Mouse (Mus musculus) hindbrain, postnatal 0 days (tissue): ENCODE measurements around the gene Arid4a. TPM values are rescaled to one million over a fixed set of nuclear protein-coding genes. Genes with fewer than 3 reads are reported as not detected.

Source experiments
- ATAC-seq: fragments of 200-750 bp; cut with Nextera tagmentation; 2 replicates; pipeline ENCODE4 v1.8.0; 2017; ENCODE audit warnings: mild to moderate bottlenecking, moderate TSS enrichment, moderate library complexity
- DNase-seq: peaks from one replicate; pipeline ENCODE4 v3.0.0-alpha.2; 2015; ENCODE audit warnings: low spot score
- H3K27ac ChIP-seq: fragments of 300-500 bp; sonication (generic); 2 replicates; pipeline ENCODE4 v1.5.1; 2014; ENCODE audit warnings: mild to moderate bottlenecking
- H3K27me3 ChIP-seq: fragments of 300-500 bp; sonication (generic); 2 replicates; pipeline ENCODE4 v1.6.1; 2014; ENCODE audit warnings: low read length, mixed read lengths; ENCODE audit not compliant: insufficient read depth
- H3K36me3 ChIP-seq: fragments of 300-500 bp; sonication (generic); 2 replicates; pipeline ENCODE4 v1.6.1; 2014; ENCODE audit warnings: low read length, mixed read lengths; ENCODE audit not compliant: insufficient read depth
- H3K4me1 ChIP-seq: fragments of 300-500 bp; sonication (generic); 2 replicates; pipeline ENCODE4 v1.6.1; 2014; ENCODE audit warnings: antibody characterized with exemption, low read length, mixed read lengths; ENCODE audit not compliant: insufficient read depth
- H3K4me2 ChIP-seq: fragments of 300-500 bp; sonication (generic); 2 replicates; pipeline ENCODE4 v1.6.1; 2014; ENCODE audit warnings: low read depth, mild to moderate bottlenecking, low read length, moderate library complexity, mixed read lengths
- H3K4me3 ChIP-seq: fragments of 300-500 bp; sonication (generic); 2 replicates; pipeline ENCODE4 v1.5.1; 2014; ENCODE audit warnings: low read length
- H3K9ac ChIP-seq: fragments of 300-500 bp; sonication (generic); replicated peaks from 2 replicates; pipeline ENCODE4 v1.6.1; 2014; ENCODE audit warnings: mild to moderate bottlenecking, low read length, moderate library complexity, mixed read lengths
- H3K9me3 ChIP-seq: fragments of 300-500 bp; sonication (generic); 2 replicates; pipeline ENCODE4 v1.6.1; 2016; ENCODE audit warnings: low read length, mixed read lengths
- CTCF ChIP-seq: IDR thresholded peaks from 2 replicates; pipeline ENCODE4 v1.5.1; 2016; ENCODE audit warnings: antibody characterized with exemption, control low read depth, low read depth
- WGBS: fragments of 180-500 bp; shearing (Covaris S2); extraction: QIAGEN DNeasy Blood & Tissue Kit; methylation state at CpG from one replicate; pipeline ENCODE4 v1.1.7; 2014; 5-methylcytosine and 5-hydroxymethylcytosine counted together
- polyA plus RNA-seq: library from polyadenylated mRNA; unstranded; fragments of >200 nt; fragmentation: Nextera tagmentation; extraction: Ambion mirVana; gene quantifications from 2 replicates; pipeline ENCODE4 v1.2.1, GENCODE M21; 2015
- total RNA-seq: library from RNA; depleted of rRNA; stranded (reverse); fragments of >200 nt; gene quantifications from 2 replicates; pipeline ENCODE4 v1.2.3, GENCODE M21; 2014; rRNA removed

Arid4a gene
- total RNA-seq (4.7 and 7.1 TPM in 2 replicates), polyA plus RNA-seq (32.7 and 41.4 TPM in 2 replicates)

DNA sequence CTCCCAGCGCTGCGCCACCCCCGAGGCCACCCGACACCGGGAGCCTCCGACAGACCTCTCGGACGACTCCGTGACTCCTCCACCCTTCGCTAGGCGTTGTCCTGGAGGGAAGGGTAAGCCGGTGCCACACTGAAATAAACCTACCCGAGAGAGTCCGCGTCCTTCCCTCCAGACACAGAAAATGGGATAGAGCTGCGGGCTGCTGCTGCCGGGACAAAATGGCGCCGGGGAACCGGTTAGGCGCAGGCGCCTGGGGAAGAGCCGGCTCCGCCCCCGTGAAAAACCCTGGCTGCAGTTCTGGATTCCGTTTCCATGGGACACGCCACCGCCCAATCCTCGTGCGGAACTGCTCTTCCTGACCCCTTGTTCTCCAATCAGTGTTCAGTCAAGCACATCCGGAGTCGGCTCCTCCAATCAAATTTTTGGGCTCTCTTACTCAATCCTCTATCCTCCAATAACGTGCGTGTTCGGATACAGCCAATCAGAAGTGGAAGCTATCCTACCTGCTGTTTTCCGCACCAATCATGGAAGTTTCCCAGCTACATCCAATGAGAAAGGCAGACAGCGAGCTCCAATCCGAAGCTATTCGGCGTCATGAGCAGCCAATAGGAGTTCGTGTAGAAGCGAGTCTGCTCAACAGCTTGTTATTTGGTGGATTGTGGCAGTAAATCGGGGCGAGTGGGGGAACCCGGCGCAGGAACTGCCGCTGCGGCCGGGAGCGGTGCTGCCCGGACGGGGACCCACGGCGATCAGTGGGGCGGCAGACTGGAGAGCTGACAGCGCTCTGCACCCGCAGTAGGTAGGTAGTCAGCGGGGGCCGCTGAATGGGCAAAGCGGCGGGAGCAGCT is at the start of gene Arid4a:
Arid4a (plus strand) TSS at position 628 of the 848 bp plus-strand sequence.
- peak within 1 kb of the TSS; percentile 93 for H3K27ac ChIP-seq
- no peaks in the 10 kb centered on the region for H3K9me3 ChIP-seq
- H3K4me1 ChIP-seq = no peaks in the 10 kb centered on the region
- H3K36me3 ChIP-seq = peaks cover 5% of the 10 kb centered on the region; the same call in 1 of the 2 replicates
- H3K9ac ChIP-seq = peak within 1 kb of the TSS; percentile 83
- peak; percentile 99 for DNase-seq
- ATAC-seq = peak; percentile 99
- no peaks in the 10 kb centered on the region for H3K27me3 ChIP-seq
- peak within 1 kb of the TSS; percentile 89 for H3K4me3 ChIP-seq
- peak within 1 kb of the TSS; percentile 81 for H3K4me2 ChIP-seq
- TF ChIP-seq CTCF = no peak
- WGBS = under 1% methylated on average over 61 of the region's 61 CpGs

GRCm38 (mm10) chr12:70967581-70967980 is 48.2 kb upstream of the Arid4a start:
- Histone ChIP-seq H3K4me1 (no peaks in the 10 kb centered on the region), H3K4me3 (peak overlapping the region; percentile 55), H3K27ac (peak overlapping the region; percentile 89), H3K27me3 (no peaks in the 10 kb centered on the region), H3K9me3 (no peaks in the 10 kb centered on the region), H3K9ac (peak overlapping the region; percentile 66; the same call in 1 of the 2 replicates), H3K4me2 (peak overlapping the region; percentile 59), H3K36me3 (peaks cover 6% of the 10 kb centered on the region; the same call in 1 of the 2 replicates)
- TF ChIP-seq CTCF = no peak
- 33% methylated on average over 8 of the region's 8 CpGs for WGBS
- DNase-seq (peak; percentile 13), ATAC-seq (no peak)

- Histone ChIP-seq H3K4me2 (peak overlapping the region; percentile 59), H3K9me3 (no peaks in the 10 kb centered on the region), H3K4me1 (no peaks in the 10 kb centered on the region), H3K27me3 (no peaks in the 10 kb centered on the region), H3K4me3 (peak overlapping the region; percentile 55), H3K27ac (peak overlapping the region; percentile 89), H3K36me3 (peaks cover 6% of the 10 kb centered on the region; the same call in 1 of the 2 replicates), H3K9ac (peak overlapping the region; percentile 66)
- ATAC-seq (peak; percentile 82), DNase-seq (peak; percentile 87)
- peak; percentile 75 for TF ChIP-seq CTCF
- WGBS = under 1% methylated on average over 35 of the region's 35 CpGs
Observed at GRCm38 (mm10) chr12:70968141-70968790, 47.5 kb upstream of the Arid4a start.

GRCm38 (mm10) chr12:70968791-70969307 is 46.9 kb upstream of the Arid4a start:
- H3K27me3 ChIP-seq = no peaks in the 10 kb centered on the region
- peak overlapping the region; percentile 55 for H3K4me3 ChIP-seq
- DNase-seq (peak; percentile 95), ATAC-seq (peak; percentile 78)
- peak overlapping the region; percentile 66 for H3K9ac ChIP-seq
- no peak for TF ChIP-seq CTCF
- H3K4me2 ChIP-seq = peak overlapping the region; percentile 59
- peaks cover 6% of the 10 kb centered on the region; the same call in 1 of the 2 replicates for H3K36me3 ChIP-seq
- no peaks in the 10 kb centered on the region for H3K9me3 ChIP-seq
- H3K4me1 ChIP-seq = no peaks in the 10 kb centered on the region
- WGBS = 1% methylated on average over 15 of the region's 15 CpGs
- peak overlapping the region; percentile 89 for H3K27ac ChIP-seq

DNA sequence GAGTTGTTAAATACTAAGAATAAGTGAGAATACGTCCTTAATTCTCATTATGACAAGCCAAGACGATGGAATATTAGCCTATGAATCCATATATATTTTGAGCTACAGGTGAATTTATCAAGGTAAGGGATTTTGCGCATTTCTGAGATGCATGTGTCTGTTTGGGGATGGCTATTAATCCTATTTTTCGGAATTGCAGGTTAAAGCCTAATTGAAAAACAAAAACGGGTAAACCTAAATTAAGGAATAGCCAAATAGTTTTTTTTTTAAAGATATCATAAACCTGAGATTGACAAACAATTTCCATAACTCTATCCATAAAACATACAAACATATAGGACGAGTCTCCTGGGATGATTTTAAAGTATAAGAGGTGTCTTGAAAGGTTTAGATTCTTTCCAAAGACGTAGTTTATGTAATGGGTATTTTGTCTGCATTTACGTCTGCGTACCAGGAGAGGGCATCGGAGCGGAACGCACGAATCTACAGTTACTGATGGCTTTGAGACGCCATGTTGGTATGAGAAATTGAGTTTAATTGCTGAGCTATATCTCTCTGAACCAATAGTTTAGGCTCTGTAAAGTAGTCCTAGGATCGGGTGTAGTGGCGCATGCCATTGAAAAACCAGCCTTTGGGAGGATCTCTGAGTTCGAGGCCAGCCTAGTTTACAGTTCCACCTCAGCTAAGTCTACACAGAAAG is 46.2 kb upstream of the Arid4a start:
- ATAC-seq = peak; percentile 24; the same call in 1 of the 2 replicates
- peak overlapping the region; percentile 82 for H3K27ac ChIP-seq
- H3K27me3 ChIP-seq = no peaks in the 10 kb centered on the region
- no peaks in the 10 kb centered on the region for H3K4me1 ChIP-seq
- H3K4me2 ChIP-seq = peak overlapping the region; percentile 63
- no peaks in the 10 kb centered on the region for H3K9me3 ChIP-seq
- WGBS = 3% methylated on average over 17 of the region's 17 CpGs
- H3K9ac ChIP-seq = peak overlapping the region; percentile 21; the same call in 1 of the 2 replicates
- DNase-seq = peak; percentile 90
- peak; percentile 78 for TF ChIP-seq CTCF
- peak overlapping the region; percentile 42 for H3K4me3 ChIP-seq
- H3K36me3 ChIP-seq = no peaks in the 10 kb centered on the region

GRCm38 (mm10) chr12:70973831-70974230 is 42.0 kb upstream of the Arid4a start:
- Histone ChIP-seq H3K4me1 (peaks cover 9% of the 10 kb centered on the region; the same call in 1 of the 2 replicates), H3K27me3 (no peaks in the 10 kb centered on the region), H3K4me2 (peak overlapping the region; percentile 73), H3K27ac (0 out of 2 replicates have a peak overlapping the region, but pooled peaks have one; percentile 99), H3K36me3 (no peaks in the 10 kb centered on the region), H3K9ac (no peak overlapping the region), H3K4me3 (no peak overlapping the region; the same call in 1 of the 2 replicates), H3K9me3 (no peaks in the 10 kb centered on the region)
- ATAC-seq = no peak
- TF ChIP-seq CTCF = no peak
- no peak for DNase-seq
- 81% methylated on average over 4 of the region's 4 CpGs for WGBS
